Mouse (Mus musculus) neural tube, embryonic 12.5 days (tissue): Measurements from ENCODE around the gene Cux1. TPM values are rescaled to one million over a fixed set of nuclear protein-coding genes. Genes with fewer than 3 reads are reported as not detected.

Experiments
- ATAC-seq: fragments of 200-750 bp; cut with Nextera tagmentation; 2 replicates; pipeline ENCODE4 v1.8.0; 2017; ENCODE audit warnings: low read depth, mild to moderate bottlenecking, moderate TSS enrichment, moderate library complexity; ENCODE audit not compliant: low FRiP score
- H3K27ac ChIP-seq: fragments of 300-500 bp; sonication (generic); 2 replicates; pipeline ENCODE4 v1.5.1; 2016
- H3K27me3 ChIP-seq: fragments of 300-500 bp; sonication (generic); replicated peaks from 2 replicates; pipeline ENCODE4 v1.6.1; 2016; ENCODE audit warnings: mild to moderate bottlenecking
- H3K36me3 ChIP-seq: fragments of 300-500 bp; sonication (generic); 2 replicates; pipeline ENCODE4 v1.6.1; 2016; ENCODE audit warnings: mild to moderate bottlenecking
- H3K4me1 ChIP-seq: fragments of 300-500 bp; sonication (generic); 2 replicates; pipeline ENCODE4 v1.6.1; 2016
- H3K4me2 ChIP-seq: fragments of 300-500 bp; sonication (generic); replicated peaks from 2 replicates; pipeline ENCODE4 v1.6.1; 2016; ENCODE audit warnings: mild to moderate bottlenecking
- H3K4me3 ChIP-seq: fragments of 300-500 bp; sonication (generic); 2 replicates; pipeline ENCODE4 v1.5.1; 2016
- H3K9ac ChIP-seq: fragments of 300-500 bp; sonication (generic); 2 replicates; pipeline ENCODE4 v1.6.1; 2016; ENCODE audit warnings: mild to moderate bottlenecking
- H3K9me3 ChIP-seq: fragments of 300-500 bp; sonication (generic); 2 replicates; pipeline ENCODE4 v1.6.1; 2016; ENCODE audit warnings: mild to moderate bottlenecking
- WGBS: fragments of 180-500 bp; shearing (Covaris S2); methylation state at CpG from one replicate; pipeline ENCODE4 v1.1.7; 2016; 5-methylcytosine and 5-hydroxymethylcytosine counted together
- polyA plus RNA-seq: library from polyadenylated mRNA; unstranded; fragments of >200 nt; fragmentation: Nextera tagmentation; extraction: Ambion mirVana; gene quantifications from 2 replicates; pipeline ENCODE4 v1.2.1, GENCODE M21; 2016

Cux1 gene
- polyA plus RNA-seq, 1 experiment from 2014 or later: 117 TPM

DNA sequence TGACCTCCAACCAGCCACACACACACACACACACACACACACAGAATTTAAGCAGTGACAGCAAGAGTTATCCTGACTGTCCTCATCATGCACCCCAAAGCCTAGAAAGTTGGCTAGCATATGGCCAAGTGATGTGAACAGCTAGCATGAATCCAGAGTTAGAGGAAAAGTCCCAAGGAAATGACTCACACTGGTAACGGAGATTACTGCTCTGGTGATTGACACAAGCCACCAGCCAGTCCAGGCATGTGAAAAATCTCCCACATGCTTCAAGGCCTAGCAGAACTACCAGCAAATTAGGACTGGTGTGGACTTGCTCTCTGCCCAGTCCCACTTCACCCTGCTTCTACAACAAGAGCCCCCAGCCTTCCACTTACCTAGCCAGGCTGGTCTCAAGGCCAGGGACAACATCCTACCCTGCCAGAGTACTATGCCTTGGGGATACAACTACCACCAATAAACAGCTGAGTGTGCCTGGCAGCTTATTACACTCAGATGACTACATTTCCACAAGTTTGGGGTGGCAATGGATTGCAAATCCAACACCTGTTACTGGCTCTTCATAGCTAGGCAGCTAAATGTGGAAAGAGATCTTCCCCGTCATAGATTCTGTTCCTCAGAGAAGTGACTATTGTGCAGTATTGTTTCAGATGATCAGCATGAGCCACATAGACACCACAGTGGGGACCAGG is 35.5 kb downstream of the Cux1 start:
- H3K36me3 ChIP-seq: no peaks in the 10 kb centered on the region
- H3K9me3 ChIP-seq: no peaks in the 10 kb centered on the region
- H3K4me1 ChIP-seq: peaks cover 4% of the 10 kb centered on the region; the same call in 1 of the 2 replicates
- no peak overlapping the region for H3K9ac ChIP-seq
- ATAC-seq: no peak
- no peak overlapping the region for H3K4me2 ChIP-seq
- H3K27me3 ChIP-seq: no peaks in the 10 kb centered on the region
- 84% methylated on average over 2 of the region's 2 CpGs for WGBS
- no peak overlapping the region for H3K4me3 ChIP-seq
- no peak overlapping the region for H3K27ac ChIP-seq

- Histone ChIP-seq H3K4me1 (peaks cover 4% of the 10 kb centered on the region; the same call in 1 of the 2 replicates), H3K9ac (no peak overlapping the region), H3K27ac (no peak overlapping the region), H3K27me3 (no peaks in the 10 kb centered on the region), H3K4me3 (no peak overlapping the region), H3K9me3 (no peaks in the 10 kb centered on the region), H3K36me3 (no peaks in the 10 kb centered on the region), H3K4me2 (no peak overlapping the region)
- no peak for ATAC-seq
- 91% methylated on average over 1 of the region's 1 CpGs for WGBS
Measured at GRCm38 (mm10) chr5:136530931-136531330, 36.4 kb downstream of the Cux1 start.

DNA sequence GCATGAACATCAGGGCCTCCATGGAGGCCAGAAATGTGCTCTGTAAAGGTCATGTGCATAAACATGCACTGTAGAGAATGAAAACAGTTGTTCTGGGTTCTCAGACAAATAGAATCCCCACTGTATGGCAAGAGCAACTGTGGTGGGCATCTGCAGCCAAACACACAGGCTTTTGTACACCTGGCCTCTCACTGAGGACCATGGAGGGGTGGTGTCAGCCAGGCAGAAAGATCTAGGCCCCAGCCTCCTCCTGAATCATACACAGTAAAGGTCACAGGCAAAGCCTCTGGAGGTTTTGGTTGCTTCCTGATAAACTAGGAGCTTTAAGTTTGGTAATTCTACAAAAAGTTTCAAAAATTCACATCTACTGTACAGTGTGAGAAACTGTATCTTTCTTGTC is 38.1 kb downstream of the Cux1 start:
- no peak overlapping the region for H3K9ac ChIP-seq
- H3K9me3 ChIP-seq: no peaks in the 10 kb centered on the region
- no peak overlapping the region for H3K4me3 ChIP-seq
- H3K4me2 ChIP-seq: no peak overlapping the region
- ATAC-seq: no peak
- peaks cover 4% of the 10 kb centered on the region; the same call in 1 of the 2 replicates for H3K4me1 ChIP-seq
- no peaks in the 10 kb centered on the region for H3K27me3 ChIP-seq
- H3K36me3 ChIP-seq: no peaks in the 10 kb centered on the region
- H3K27ac ChIP-seq: no peak overlapping the region

- Histone ChIP-seq H3K4me3 (no peak overlapping the region), H3K27me3 (no peaks in the 10 kb centered on the region), H3K36me3 (no peaks in the 10 kb centered on the region), H3K9ac (no peak overlapping the region), H3K4me1 (peaks cover 8% of the 10 kb centered on the region), H3K27ac (no peak overlapping the region), H3K4me2 (no peak overlapping the region), H3K9me3 (no peaks in the 10 kb centered on the region)
- ATAC-seq: no peak
- 92% methylated on average over 1 of the region's 1 CpGs for WGBS
Measured at GRCm38 (mm10) chr5:136527871-136528270, 39.4 kb downstream of the Cux1 start.

GRCm38 (mm10) chr5:136526545-136526909 is 40.8 kb downstream of the Cux1 start:
- H3K4me1 ChIP-seq: peaks cover 12% of the 10 kb centered on the region
- no peak for ATAC-seq
- H3K4me2 ChIP-seq: no peak overlapping the region
- no peaks in the 10 kb centered on the region for H3K36me3 ChIP-seq
- WGBS: 93% methylated on average over 5 of the region's 5 CpGs
- H3K9me3 ChIP-seq: no peaks in the 10 kb centered on the region
- no peak overlapping the region for H3K4me3 ChIP-seq
- no peak overlapping the region for H3K9ac ChIP-seq
- no peaks in the 10 kb centered on the region for H3K27me3 ChIP-seq
- H3K27ac ChIP-seq: no peak overlapping the region

GRCm38 (mm10) chr5:136525896-136526544 is 41.3 kb downstream of the Cux1 start:
- Histone ChIP-seq H3K27me3 (no peaks in the 10 kb centered on the region), H3K4me3 (no peak overlapping the region), H3K4me2 (no peak overlapping the region), H3K9me3 (no peaks in the 10 kb centered on the region), H3K36me3 (no peaks in the 10 kb centered on the region), H3K27ac (no peak overlapping the region), H3K9ac (no peak overlapping the region), H3K4me1 (peaks cover 12% of the 10 kb centered on the region)
- 86% methylated on average over 9 of the region's 9 CpGs for WGBS
- no peak for ATAC-seq

DNA sequence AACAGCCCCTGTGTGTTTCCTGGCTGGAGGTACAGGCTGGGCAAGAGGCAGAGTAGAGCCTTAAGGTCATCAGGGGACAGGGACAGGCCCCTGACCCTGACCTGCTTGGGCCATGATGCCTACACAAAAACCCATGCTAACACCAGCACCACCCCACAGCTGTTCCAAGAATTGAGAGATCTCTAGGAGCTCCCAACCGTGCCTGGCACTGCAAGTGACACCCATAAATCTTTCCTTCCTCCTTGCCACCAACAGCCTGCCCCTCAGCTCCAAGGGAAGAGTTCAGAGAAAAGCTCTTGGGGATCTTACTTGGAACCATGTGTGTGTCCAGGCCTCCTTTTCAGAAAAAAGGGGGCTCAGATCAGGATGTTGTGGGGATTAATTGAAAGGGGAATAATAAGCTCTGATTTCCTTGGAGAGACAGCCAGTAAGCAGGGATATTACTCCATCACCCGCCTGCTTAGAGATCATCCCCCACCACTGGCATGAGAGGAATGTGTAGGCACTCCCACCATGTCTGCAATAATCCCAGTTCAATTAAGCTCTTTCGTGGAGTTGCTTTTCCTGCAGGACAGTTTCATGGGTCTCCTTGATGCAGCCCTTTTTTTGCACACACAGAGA is 44.3 kb downstream of the Cux1 start:
- Histone ChIP-seq H3K4me3 (no peak overlapping the region), H3K27me3 (no peaks in the 10 kb centered on the region), H3K36me3 (no peaks in the 10 kb centered on the region), H3K27ac (no peak overlapping the region), H3K9me3 (no peaks in the 10 kb centered on the region), H3K9ac (no peak overlapping the region), H3K4me2 (no peak overlapping the region), H3K4me1 (peaks cover 8% of the 10 kb centered on the region)
- no peak for ATAC-seq
- WGBS: 8% methylated on average over 3 of the region's 3 CpGs

DNA sequence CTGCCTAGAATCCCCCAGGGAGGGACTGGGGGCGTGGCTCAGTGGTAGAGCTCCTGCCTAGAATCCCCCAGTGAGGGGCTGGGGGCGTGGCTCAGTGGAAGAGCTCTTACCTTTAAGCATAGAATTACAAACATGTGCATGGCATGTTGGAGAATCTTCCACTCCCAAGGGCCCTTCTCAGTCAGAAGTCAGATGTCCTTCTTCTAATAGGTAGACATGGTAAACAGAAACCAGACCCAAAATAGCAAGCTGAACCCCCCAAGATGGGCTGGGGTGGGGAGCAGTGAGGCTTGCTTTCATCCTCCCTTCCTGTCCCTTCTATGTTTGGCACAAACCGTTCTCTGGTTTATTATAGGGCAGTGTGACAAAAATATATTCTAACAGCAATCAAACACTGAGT is 45.6 kb downstream of the Cux1 start:
- no peak overlapping the region for H3K4me2 ChIP-seq
- no peaks in the 10 kb centered on the region for H3K27me3 ChIP-seq
- WGBS: 98% methylated on average over 3 of the region's 3 CpGs

GRCm38 (mm10) chr5:136518648-136519437 is 48.4 kb downstream of the Cux1 start:
- 94% methylated on average over 3 of the region's 3 CpGs for WGBS
- H3K4me1 ChIP-seq: peaks cover 19% of the 10 kb centered on the region
- no peaks in the 10 kb centered on the region for H3K27me3 ChIP-seq
- no peak overlapping the region for H3K27ac ChIP-seq
- no peaks in the 10 kb centered on the region for H3K9me3 ChIP-seq
- H3K9ac ChIP-seq: no peak overlapping the region
- no peak overlapping the region for H3K4me2 ChIP-seq
- no peaks in the 10 kb centered on the region for H3K36me3 ChIP-seq
- ATAC-seq: no peak
- no peak overlapping the region for H3K4me3 ChIP-seq

More for the DNA sequence above, 45.6 kb downstream of the Cux1 start:
- Histone ChIP-seq H3K4me3 (no peak overlapping the region), H3K9ac (no peak overlapping the region), H3K27ac (no peak overlapping the region), H3K9me3 (no peaks in the 10 kb centered on the region), H3K4me1 (peaks cover 8% of the 10 kb centered on the region), H3K36me3 (no peaks in the 10 kb centered on the region)
- no peak for ATAC-seq

GRCm38 (mm10) chr5:136517510-136517909 is 49.8 kb downstream of the Cux1 start:
- ATAC-seq: no peak
- 76% methylated on average over 2 of the region's 2 CpGs for WGBS
- H3K4me3 ChIP-seq: no peak overlapping the region

GRCm38 (mm10) chr5:136516593-136516992 is 50.7 kb downstream of the Cux1 start:
- ATAC-seq: no peak
- no peaks in the 10 kb centered on the region for H3K27me3 ChIP-seq
- H3K27ac ChIP-seq: no peak overlapping the region
- no peak overlapping the region for H3K4me3 ChIP-seq
- 87% methylated on average over 3 of the region's 3 CpGs for WGBS
- peaks cover 11% of the 10 kb centered on the region; the same call in 1 of the 2 replicates for H3K4me1 ChIP-seq
- H3K9ac ChIP-seq: no peak overlapping the region
- H3K9me3 ChIP-seq: no peaks in the 10 kb centered on the region
- H3K36me3 ChIP-seq: no peaks in the 10 kb centered on the region
- H3K4me2 ChIP-seq: no peak overlapping the region

More at GRCm38 (mm10) chr5:136517510-136517909, 49.8 kb downstream of the Cux1 start:
- no peaks in the 10 kb centered on the region for H3K9me3 ChIP-seq
- no peaks in the 10 kb centered on the region for H3K27me3 ChIP-seq
- H3K27ac ChIP-seq: no peak overlapping the region
- peaks cover 11% of the 10 kb centered on the region for H3K4me1 ChIP-seq
- H3K4me2 ChIP-seq: no peak overlapping the region
- H3K9ac ChIP-seq: no peak overlapping the region
- H3K36me3 ChIP-seq: no peaks in the 10 kb centered on the region

DNA sequence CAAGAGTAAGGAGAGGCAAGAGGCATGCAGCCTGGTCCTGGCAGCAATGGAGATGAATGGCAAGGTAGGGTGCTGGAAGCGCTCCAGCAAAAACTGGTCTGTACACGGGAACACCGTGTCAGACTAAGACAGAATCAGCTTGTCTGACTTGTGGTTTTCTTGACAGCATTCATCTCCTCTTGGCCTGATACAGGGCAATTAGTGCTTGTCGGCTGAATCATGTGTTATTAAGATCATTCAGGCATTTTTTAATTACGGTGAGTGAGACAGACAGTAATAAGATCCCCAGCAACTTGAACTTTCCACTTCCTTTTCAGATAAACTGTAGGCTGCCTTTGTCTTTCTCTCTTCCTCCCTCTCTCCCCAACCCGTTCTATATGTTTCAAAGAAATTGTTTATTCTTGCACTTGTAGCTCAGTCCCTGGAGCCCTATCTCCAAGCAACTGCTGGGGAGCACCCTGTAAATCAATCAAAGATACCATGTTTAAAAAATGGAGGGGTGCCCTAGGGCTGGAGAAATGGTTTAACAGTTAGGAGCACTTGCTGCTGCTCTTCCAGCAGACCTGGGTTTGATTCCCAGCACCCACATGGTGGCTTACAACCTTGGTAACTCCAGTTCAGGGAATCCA is 53.1 kb downstream of the Cux1 start:
- no peak for ATAC-seq
- no peaks in the 10 kb centered on the region for H3K9me3 ChIP-seq
- H3K4me1 ChIP-seq: peaks cover 11% of the 10 kb centered on the region; the same call in 1 of the 2 replicates
- H3K27me3 ChIP-seq: no peaks in the 10 kb centered on the region
- no peak overlapping the region for H3K4me2 ChIP-seq
- no peak overlapping the region for H3K4me3 ChIP-seq
- no peak overlapping the region for H3K9ac ChIP-seq
- H3K36me3 ChIP-seq: no peaks in the 10 kb centered on the region
- 81% methylated on average over 6 of the region's 6 CpGs for WGBS
- H3K27ac ChIP-seq: no peak overlapping the region
